Mouse (Mus musculus) cerebellum, adult 9-11 months (tissue): Measurements from ENCODE around the gene Pwwp2b.

ENCODE experiments used
- DNase-seq: peaks from one replicate; pipeline ENCODE4 v3.0.0; 2022

Gene Pwwp2b

GRCm38 (mm10) chr7:139302314-139302713 is 54.0 kb downstream of the Pwwp2b start:
- peak; percentile 37 for DNase-seq

- peak; percentile 85 for DNase-seq
Observed at GRCm38 (mm10) chr7:139303280-139304011, 55.2 kb downstream of the Pwwp2b start.

GRCm38 (mm10) chr7:139304322-139304721 is 56.0 kb downstream of the Pwwp2b start:
- no peak for DNase-seq

- peak; percentile 30 for DNase-seq
Observed at GRCm38 (mm10) chr7:139307056-139307455, 58.8 kb downstream of the Pwwp2b start.

- peak; percentile 73 for DNase-seq
Observed at GRCm38 (mm10) chr7:139308140-139308895, 60.0 kb downstream of the Pwwp2b start.

GRCm38 (mm10) chr7:139309106-139309505 is 60.8 kb downstream of the Pwwp2b start:
- peak; percentile 59 for DNase-seq

- peak; percentile 30 for DNase-seq
Observed at GRCm38 (mm10) chr7:139310487-139310951, 62.2 kb downstream of the Pwwp2b start.

- DNase-seq = peak; percentile 71
Observed at GRCm38 (mm10) chr7:139312686-139313085, 64.4 kb downstream of the Pwwp2b start.

GRCm38 (mm10) chr7:139313413-139313812 is 65.1 kb downstream of the Pwwp2b start:
- DNase-seq = no peak

- DNase-seq = no peak
Observed at GRCm38 (mm10) chr7:139314716-139315115, 66.4 kb downstream of the Pwwp2b start.

GRCm38 (mm10) chr7:139319006-139319411 is 70.7 kb downstream of the Pwwp2b start:
- no peak for DNase-seq
